Mouse (Mus musculus) regulatory T cell (primary cell): ENCODE results near the gene Dmrta1.
"Not testable (repeated sequence)": the region's sequence is repeated elsewhere in the genome, so short reads cannot be mapped to it uniquely, and the experiment has no call there.

Source experiments
- in situ Hi-C: fragments of 300-600 bp; cut with MboI, MseI; formaldehyde crosslinking; loops from one replicate; pipeline ENCODE4 v1.15.1; 2025; ENCODE audit warnings: high pct_unique_total_duplicates

Dmrta1 gene

GRCm38 (mm10) chr4:89679195-89679594 is at the start of gene Dmrta1:
Dmrta1 (plus strand) TSS chr4:89679436.
- in situ Hi-C loops, result no loop called here

- in situ Hi-C loops, result no loop called here
Observed at GRCm38 (mm10) chr4:89630374-89631079, 48.7 kb upstream of the Dmrta1 start.

GRCm38 (mm10) chr4:89631560-89631959 is 47.7 kb upstream of the Dmrta1 start:
- in situ Hi-C loops, result no loop called here

- in situ Hi-C loops, result no loop called here
Observed at GRCm38 (mm10) chr4:89638651-89639050, 40.6 kb upstream of the Dmrta1 start.

GRCm38 (mm10) chr4:89644235-89645115 is 34.8 kb upstream of the Dmrta1 start:
- in situ Hi-C loops, result no loop called here

GRCm38 (mm10) chr4:89650352-89651311 is 28.6 kb upstream of the Dmrta1 start:
- in situ Hi-C loops, result no loop called here

- in situ Hi-C loops, result no loop called here
Observed at GRCm38 (mm10) chr4:89651312-89651686, 27.9 kb upstream of the Dmrta1 start.

GRCm38 (mm10) chr4:89651779-89652178 is 27.5 kb upstream of the Dmrta1 start:
- in situ Hi-C loops, result no loop called here

GRCm38 (mm10) chr4:89663406-89663805 is 15.8 kb upstream of the Dmrta1 start:
- in situ Hi-C loops, result no loop called here

- in situ Hi-C loops, result no loop called here
Observed at GRCm38 (mm10) chr4:89674711-89675110, 4.5 kb upstream of the Dmrta1 start.

- in situ Hi-C loops, result no loop called here
Observed at GRCm38 (mm10) chr4:89677903-89678302, 1.3 kb upstream of the Dmrta1 start.

- in situ Hi-C loops, result no loop called here
Observed at GRCm38 (mm10) chr4:89678713-89679112, 523 bp upstream of the Dmrta1 start.

GRCm38 (mm10) chr4:89687961-89688803 is 8.9 kb downstream of the Dmrta1 start:
- in situ Hi-C loops, result loop anchor here (5.0 kb wide), 1 partner anchor 151 kb away; no protein-coding TSS in a partner anchor

GRCm38 (mm10) chr4:89688804-89689497 is 9.7 kb downstream of the Dmrta1 start:
- in situ Hi-C loops, result loop anchor here (5.0 kb wide), 1 partner anchor 152 kb away; no protein-coding TSS in a partner anchor

GRCm38 (mm10) chr4:89691936-89692335 is 12.7 kb downstream of the Dmrta1 start:
- in situ Hi-C loops, result loop anchor here (5.0 kb wide), 1 partner anchor 540 kb away; no protein-coding TSS in a partner anchor

- in situ Hi-C loops, result loop anchor here (5.0 kb wide), 1 partner anchor 540 kb away; no protein-coding TSS in a partner anchor
Observed at GRCm38 (mm10) chr4:89692780-89693179, 13.5 kb downstream of the Dmrta1 start.

GRCm38 (mm10) chr4:89695589-89695988 is 16.4 kb downstream of the Dmrta1 start:
- in situ Hi-C loops, result no loop called here

GRCm38 (mm10) chr4:89697951-89698350 is 18.7 kb downstream of the Dmrta1 start:
- in situ Hi-C loops, result no loop called here

- in situ Hi-C loops, result not testable (repeated sequence)
Observed at GRCm38 (mm10) chr4:89723526-89724190, 44.4 kb downstream of the Dmrta1 start.
